Mouse (Mus musculus) monocyte, adult 5-6 weeks (primary cell): ENCODE measurements around the gene Gpc4. TPM values are rescaled to one million over a fixed set of nuclear protein-coding genes. Genes with fewer than 3 reads are reported as not detected.

ENCODE experiments used
- ATAC-seq: fragments of 153-309, 156-312 bp; replicated peaks from 2 replicates; pipeline ENCODE4 v1.8.0; 2017; ENCODE audit warnings: mild to moderate bottlenecking; ENCODE audit not compliant: low TSS enrichment, insufficient number of reproducible peaks, severe bottlenecking, poor library complexity, low FRiP score
- total RNA-seq: library from RNA; stranded (forward); fragments of 200-1000, 200-491, 200-594 nt; gene quantifications from 3 replicates; pipeline ENCODE4 v1.2.3, GENCODE M21; 2017

Gpc4 gene
- total RNA-seq, 1 experiment from 2014 or later, result 1.2 TPM

DNA sequence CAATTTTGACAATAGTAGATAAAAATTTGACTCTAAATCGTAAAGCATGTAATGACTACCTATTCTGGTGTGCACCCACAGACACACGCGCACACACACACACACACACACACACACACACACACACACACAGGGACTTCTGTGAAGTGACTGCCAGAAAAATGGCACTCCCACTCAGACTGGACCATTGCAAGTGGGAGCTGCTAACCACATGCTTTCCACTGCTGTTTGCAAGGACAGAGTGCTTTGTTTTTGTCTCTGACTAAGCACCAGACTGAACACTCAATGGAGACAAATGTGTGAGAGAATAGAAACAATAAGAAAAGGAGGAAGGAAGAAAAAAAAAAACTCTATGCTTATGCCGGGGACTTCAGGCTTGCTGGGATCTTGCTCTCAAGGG lies 11.6 kb downstream of the Gpc4 start:
- ATAC-seq, result no peak

DNA sequence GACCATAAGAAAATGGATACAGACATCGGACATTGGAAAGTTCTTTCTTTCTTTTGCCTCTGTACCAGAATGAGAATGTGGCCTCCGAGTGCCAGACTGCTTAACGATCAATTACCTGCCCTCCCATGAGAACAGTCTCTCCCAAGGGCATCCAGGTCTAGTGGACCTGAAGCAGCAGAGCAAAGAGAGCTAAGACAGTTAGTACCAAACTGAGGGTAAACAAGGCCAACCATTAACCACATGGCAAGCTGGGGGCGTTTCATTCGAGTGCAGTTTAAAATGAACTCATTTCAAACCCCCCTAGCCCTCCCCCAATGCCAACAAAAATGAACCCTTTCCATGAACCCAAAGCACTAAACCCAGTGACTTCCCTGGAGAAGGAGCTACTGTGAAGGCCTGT lies 12.1 kb downstream of the Gpc4 start:
- no peak for ATAC-seq

DNA sequence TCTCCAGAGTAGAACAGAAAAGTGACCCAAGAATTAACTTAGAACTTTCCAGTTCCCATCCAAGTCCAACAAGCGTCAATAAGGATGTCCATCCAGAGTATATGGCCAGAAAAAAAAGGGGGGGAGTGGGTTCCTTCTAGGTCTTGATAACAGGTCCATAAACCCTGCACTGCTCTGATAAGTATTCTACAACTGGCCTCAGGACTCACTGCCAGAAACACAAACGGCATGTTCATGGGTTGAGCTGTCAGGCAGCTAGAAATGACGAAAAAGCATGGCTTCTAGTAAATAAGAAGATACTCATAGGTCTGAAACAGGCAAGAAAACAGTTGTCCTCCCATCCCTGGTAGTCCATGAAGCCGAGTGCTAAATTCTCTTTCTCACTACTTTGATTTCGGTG lies 13.5 kb downstream of the Gpc4 start:
- no peak for ATAC-seq

DNA sequence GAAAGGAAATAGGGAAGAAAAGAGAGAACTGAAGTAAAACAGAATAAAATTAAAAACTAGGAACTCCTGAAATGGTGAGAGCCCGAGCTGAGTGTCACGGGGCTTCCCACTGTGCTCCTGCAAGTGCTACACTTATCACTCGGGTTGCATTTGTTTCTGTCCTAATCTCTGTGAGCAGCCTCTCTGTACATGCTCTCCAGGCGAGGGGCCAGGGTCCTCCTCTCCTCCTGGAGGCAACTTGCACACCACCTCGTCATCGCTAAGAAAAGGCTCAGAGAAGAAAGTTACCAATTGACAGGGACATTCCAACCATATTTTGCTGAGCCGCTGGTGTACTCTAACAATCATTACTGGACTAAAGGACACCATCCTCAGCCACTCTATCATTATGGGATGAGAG lies 14.0 kb downstream of the Gpc4 start:
- no peak for ATAC-seq

DNA sequence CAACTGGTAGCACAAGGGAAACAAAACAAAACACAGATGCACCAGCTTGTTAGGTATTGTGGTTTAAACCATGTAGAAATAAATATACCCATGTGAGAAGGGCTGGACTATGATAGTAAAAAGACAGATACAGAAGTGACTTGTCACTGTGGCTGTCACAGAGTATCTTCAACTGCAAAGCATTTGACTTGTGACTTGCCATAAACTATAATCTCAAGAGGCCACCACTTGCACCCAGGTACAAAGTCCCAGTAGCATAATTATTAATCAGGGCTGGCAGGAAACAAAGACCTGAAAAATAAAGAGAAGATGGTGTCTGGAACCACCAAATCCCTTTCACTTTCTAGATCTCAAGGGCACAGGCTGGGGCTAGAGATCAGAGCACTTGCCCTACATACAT lies 19.5 kb downstream of the Gpc4 start:
- no peak for ATAC-seq

DNA sequence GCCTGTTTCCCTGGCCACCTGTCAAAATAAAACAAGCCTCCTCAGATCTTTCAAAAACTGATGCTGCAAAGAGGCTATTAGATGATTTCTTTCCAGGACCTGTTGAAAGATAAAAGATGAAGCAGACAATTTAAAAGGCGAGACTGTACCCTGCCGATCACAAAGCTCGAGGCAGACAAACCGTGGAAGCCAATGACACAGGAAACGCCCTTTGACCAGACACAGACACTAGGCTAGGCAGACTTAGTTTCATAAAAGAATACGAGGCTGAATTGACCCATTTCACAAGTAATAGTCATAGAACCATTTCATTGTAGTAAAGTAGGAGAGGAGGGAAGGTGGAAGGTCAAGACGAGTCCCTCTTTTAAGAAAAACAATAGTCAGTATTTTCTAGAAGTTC lies 20.6 kb downstream of the Gpc4 start:
- ATAC-seq, result no peak

DNA sequence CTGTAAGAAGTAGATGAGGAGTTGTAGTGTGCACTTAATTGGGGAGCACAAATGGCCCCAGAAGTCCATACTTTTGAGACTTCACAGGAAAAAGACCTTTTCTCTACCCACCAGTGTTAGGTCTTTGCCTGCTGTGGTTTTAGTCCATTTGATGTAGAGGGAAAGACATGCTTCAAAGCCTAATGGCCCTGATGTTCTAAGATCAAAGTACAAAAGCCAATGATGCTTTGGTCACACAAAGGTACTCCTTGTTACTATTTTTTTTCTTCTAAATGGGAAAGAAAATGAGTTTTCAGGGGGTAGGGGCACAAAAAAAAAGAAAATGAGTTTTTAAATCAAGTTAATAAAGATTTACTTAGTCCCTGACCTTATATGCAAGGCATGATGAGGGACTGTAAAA lies 24.7 kb downstream of the Gpc4 start:
- no peak for ATAC-seq

DNA sequence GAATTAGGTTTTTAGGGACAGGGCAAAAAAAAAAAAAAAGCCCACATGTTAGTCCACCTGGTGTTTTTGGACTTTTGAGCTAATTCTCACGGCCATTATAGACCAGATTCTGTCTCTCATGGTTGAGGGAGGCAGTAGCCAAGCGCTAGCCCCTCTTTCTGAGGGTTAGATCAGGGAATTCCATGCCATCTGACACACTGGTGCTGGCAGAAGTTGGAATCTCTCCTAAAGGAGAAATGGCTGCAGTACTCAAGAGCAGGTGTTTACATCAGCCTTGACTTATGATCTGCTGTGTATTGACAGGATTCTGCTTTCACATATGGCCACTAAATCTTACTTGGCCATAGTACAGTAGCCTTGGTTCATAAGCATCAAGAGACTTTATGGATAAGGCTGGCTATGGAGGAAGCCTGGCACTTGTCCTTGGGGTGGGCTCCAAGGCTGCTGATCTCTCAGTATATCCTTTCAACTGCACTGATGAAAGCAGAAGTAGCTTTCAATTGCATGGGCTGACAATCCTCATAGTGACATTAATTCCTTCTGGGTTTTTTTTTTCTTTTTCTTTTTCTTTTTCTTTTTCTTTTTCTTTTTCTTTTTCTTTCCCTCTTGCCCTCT lies 26.5 kb downstream of the Gpc4 start:
- ATAC-seq, result no peak

DNA sequence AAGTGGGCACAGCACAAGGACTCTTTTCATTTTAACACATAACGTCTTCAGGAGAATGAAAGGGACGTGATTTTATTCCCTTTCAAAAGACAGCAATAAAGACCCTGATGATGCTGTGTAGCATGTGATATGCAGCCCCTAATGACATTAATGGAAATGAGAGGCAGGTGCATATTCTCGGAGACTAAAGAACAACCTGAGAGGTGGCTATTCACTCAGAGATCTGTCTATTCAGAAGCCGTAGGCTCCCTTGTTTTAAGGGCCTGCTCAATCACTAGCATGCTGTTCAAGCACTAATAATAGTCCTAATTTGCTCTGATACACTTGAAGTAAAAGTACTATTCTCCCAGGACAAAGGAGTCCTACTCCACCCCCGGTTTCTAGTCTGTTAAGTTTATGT lies 27.0 kb downstream of the Gpc4 start:
- no peak for ATAC-seq

DNA sequence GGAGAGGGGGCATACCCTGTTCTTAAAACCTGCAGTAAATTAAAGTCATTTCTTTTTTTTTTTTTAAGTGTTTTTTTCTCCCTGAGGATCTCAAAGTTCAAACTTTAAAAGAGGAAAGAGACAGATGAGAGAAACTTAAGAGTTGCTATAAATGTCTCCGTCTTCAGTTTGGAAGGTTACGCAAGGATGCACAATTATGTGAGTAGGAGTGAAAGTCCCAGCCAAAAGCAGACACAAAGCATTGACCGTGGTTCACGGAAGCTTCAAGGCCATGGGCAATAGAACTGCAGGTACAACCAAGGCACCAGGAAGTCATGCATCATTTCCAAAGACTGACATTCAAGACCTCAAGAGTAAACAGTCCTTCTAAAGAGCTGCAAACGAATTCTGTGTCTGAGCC lies 28.5 kb downstream of the Gpc4 start:
- ATAC-seq, result no peak

DNA sequence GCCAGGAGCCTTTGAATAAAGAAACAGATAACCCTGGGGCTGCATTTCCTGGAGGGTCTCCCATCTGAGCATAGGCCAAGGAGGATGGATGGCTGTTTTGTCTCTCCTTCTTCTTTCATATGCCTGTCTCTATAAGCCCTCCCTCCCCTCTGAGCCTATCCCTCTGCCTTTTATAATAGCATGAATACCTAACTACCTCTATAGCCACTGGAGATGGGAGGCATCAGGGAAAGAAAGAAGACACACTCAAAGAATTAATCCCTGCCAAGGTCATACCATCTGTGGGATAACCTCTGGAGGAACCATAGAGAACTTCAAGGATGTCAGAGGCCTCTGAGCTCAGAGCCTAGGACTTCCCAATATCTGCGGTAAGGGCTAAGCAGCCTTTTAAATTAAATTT lies 35.4 kb downstream of the Gpc4 start:
- ATAC-seq, result no peak

DNA sequence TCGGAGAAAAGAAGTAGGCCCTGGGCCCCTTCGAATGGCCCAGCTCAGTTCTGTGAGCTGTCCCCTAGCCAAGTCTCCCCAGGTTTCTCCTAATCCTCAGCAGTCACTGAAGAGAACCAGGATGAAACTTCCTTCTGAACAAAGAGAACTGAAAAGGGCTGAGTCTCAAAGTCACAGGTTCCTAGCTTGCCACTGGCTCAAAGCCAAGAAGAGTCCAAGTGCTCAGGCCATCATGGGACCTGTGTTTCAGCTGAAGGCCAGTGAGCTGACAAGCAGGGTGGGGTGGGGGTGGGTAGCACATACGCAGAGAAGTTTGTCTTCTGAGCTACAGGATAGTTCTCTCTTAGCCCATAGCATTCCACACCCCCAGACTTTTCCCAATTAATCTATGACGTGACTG lies 36.3 kb downstream of the Gpc4 start:
- ATAC-seq, result no peak

DNA sequence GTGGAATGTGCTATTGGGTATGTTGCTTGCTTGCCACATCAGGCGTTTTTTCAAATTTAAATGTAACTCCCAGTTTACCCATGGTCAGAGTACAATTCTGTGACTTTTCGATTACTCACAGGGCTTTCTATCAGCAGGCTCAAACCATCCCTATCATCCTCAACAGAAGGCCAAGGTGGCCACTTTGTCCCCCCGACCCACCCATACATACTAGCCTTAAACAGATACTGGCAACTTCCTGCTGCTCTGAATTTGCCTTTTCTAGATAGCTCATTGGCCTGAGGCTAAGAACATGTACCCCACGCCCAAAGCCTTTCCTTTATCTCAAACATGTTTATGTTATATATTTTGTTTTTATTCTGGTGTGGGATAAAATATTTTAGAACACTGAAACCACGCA lies 51.4 kb downstream of the Gpc4 start:
- ATAC-seq, result no peak

DNA sequence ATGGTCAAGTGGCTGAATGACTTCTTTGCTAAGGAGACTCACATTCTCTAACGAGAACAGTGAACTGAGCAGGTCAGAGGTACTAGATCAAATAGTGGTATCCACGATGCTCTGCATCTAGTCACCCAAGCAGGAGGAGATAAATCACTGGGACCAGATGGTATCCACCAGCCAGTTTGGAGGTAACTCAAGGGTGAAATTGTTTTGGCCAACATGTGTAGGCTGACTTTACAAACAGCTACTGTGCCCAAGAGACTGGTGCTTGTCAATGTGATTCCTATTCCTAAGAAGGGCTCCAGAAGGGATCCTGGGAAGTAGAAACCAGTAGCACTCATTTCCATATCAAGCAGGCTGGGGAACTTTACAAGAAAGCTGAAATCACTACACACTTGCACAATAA lies 55.4 kb downstream of the Gpc4 start:
- ATAC-seq, result no peak

DNA sequence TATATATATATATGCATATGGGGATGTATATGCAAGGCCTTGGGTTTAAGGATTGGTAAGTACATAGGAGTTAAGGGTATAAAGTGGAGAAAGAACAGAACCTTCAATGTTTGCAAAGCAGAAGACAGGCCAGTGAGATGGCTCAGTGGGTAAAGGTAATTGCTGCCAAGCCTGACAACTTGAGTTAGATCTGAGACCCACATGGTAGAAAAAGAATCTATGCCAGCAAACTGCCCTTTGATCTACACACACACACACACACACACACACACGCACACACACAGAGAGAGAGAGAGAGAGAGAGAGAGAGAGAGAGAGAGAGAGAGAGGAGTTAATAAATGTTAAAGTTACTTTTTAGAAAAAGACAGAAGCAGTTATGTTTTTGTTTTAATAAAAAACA lies 56.1 kb downstream of the Gpc4 start:
- no peak for ATAC-seq

DNA sequence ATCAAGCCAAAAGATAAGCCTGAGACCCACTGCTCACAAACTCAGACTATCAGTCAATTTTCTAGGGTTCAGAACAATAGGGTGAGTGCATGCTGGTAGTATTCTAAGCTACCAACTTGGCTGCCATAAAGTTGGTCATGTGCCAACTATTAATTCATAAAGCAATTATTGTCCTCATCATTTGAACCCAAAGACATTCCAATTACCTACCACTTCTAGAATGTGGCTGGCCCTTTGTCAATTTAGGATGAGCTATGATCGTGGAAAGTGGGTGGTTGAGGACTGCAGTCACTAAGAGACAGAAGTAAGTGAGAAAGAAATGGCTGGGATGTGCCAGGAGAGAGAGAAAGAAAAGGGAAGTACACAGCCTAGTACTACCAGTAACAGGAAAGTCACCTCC lies 61.3 kb downstream of the Gpc4 start:
- ATAC-seq, result no peak

DNA sequence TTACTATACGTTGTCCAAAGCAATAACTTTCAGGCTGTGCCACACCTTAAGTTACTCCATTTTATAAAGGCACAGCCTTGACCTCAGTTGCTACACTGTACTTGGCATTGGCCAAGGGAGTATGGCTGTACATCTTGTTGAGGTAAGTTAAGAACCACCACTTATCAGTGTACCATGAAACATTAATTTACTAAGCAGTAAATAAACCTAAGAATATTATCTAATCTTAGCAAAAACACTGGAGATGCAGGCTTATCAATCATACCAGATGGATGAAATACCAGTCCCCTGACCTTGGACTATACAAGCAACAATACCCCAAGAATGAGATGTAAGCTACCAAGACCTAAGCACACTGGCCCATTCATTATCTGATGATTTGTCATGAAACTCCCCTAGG lies 63.1 kb downstream of the Gpc4 start:
- ATAC-seq, result no peak

DNA sequence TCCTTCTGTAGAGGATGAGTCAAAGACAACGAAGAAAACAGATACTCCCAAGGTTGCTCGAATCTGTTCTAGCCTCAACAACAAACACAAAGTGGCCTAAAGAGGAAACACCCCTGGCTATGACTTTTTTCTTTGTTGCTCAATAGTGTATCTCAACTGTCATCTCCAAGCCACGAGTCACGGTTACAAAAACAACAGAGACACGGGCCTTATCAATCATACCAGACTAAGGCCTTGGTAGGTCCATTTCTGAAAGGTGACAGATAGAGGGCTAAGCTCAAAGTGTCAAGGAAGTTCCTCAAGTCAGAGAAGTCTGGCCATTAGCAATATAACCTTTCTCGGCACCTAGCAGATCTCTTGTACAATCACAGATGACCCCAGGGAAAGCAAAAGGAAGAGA lies 63.6 kb downstream of the Gpc4 start:
- no peak for ATAC-seq

DNA sequence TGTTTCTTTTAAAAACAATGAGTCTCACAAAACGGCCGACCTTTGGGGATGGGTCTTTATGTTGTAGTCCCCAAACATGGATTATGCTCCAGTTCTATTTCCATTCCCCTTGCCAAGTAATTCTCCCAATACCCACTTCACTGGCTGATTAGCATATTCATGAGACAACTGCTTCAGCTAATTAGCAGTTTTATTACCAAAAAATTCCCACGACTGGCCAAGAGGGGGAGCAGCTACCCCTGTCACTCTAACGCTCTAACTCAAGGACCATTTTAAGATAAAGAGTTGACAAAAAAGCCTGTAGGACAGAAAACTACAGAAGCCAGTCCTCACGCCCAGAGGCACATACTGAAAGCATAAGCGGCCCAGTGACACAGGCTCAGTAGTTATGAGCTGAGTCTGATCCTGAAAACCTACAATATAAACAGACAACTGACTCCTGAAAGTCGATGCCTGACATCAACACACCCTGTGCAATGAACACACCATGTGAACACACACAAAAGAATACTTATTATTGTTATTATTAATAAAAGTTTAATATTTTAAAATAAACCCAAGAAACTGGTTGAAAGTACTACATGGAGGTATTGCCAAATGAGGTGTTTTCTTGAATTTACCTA lies 77.2 kb downstream of the Gpc4 start:
- ATAC-seq, result no peak

DNA sequence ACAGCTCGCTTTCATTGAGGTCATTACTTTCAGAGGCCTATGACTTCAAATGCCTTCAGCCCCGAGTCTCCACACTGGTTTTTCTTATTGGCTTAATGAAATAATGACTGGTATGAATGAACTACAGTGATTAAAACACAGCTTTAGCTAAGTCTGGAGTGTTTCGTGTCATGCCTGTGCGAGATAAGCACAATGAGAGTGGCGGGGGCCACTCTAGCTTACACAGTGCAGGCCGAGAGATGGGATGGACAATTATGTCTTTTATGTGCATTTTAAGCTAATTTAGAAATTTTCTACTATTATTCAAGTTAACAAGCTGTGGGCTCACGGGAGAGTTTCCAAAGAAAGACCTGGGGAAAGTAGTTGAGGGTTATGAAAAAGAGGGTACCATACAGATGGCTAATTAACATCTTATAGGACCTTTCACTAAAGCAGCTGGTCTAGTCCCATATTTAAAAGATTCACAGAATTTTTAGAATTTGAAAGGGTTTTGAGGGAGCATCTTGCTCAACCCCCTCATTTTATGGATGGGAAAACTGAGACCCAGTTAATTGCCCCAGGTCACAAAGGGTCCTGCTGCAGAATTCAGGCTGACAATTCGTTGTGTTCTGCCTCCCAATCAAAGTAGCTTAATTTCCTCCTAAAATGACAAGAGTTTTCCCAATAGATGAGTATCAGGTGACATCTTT lies 78.0 kb downstream of the Gpc4 start:
- ATAC-seq, result no peak
